Mouse (Mus musculus): ENCODE measurements around the gene Uncx.

DNA sequence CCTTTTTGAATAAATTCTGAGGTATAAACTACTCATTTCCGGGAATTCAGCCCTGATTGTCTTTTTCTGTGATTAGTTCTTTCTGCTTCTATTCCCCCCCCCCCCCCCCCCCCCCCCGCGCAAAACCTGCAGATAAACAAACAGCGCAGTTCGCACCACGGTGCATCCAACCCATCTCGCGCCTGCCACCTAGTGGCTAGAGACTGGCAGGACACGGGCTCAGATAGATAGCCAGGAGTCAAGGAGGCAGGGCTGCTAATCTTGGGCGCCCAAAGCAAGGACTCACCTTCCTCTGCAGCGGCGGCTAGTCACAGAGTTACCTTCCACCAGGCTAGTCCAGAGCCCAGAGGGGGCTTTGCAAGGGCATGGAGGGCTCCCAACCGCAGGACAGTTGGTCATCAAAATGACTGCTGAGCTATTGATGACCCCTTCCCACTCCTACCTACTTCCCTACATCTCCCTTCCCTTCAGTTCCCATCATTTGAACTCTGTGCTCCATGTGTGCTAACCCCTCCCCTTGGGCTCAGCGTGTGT lies 38.2 kb upstream of the Uncx start:
- TF ChIP-seq GATA1 (IDR thresholded peaks at IDR 0.05; ENCODE audit: borderline replicate concordance, low read length): no peak
- no peak for TF ChIP-seq FLI1 (IDR thresholded peaks at IDR 0.05; ENCODE audit: low read length)

Data from megakaryocyte, embryonic 14.5 days (primary cell).